Mouse (Mus musculus): ENCODE measurements around the gene Sesn3. TPM values are rescaled to one million over a fixed set of nuclear protein-coding genes. Genes with fewer than 3 reads are reported as not detected.
"Not testable (repeated sequence)": the region's sequence is repeated elsewhere in the genome, so short reads cannot be mapped to it uniquely, and the experiment has no call there.

Gene Sesn3
- total RNA-seq (2021): 10 to 100 TPM; 14.8 to 18.7 TPM
- long read RNA-seq, experiment 1, partial matches to known transcripts: 0 of 7 reads
- long read RNA-seq, experiment 1, other reads (novel, unspliced or antisense): 7 of 7 reads
- long read RNA-seq, experiment 2, full-length matches to known transcripts: 2 of 6 reads
- long read RNA-seq, experiment 2, partial matches to known transcripts: 1 of 6 reads
- long read RNA-seq, experiment 2, other reads (novel, unspliced or antisense): 3 of 6 reads

DNA sequence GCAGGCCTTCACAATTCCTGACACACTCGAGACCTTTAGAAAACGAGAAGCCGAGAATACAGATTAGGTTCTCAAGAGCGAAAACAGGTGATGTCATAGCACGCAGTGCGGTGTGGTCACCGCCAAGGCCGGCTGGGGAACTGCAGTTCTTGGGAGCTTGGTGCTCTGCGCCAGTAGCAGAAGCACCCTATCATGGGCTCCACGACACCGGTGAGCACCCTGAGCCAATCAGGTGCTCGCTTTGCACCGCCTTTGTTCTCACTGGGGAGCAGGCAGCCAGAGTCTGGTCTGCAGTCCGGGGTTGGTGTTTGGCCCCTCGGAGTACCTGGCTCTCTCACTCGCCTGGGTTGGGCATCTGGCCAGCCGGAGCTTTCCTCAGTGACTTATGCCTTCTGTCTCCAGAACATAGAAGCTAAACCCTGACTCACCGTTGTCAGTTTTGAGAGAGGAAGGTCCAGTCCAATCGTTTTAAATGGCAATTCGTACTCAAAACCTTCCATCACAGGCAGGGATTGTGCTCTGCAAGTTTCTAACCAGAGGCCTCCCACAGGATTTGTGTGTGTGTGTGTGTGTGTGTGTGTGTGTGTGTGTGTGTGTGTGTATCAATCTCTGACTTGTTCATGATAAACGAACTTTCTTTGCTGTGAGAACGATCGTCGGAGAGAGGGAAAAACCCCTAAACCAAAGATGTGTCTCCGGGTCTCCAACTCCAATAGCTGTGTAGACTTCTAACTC, at the start of gene Sesn3:
Gene Sesn3, plus strand, starts transcription at position 82 of the 735 bp plus-strand sequence.
- DNase-seq (ENCODE audit: low spot score): peak; percentile 49

DNA sequence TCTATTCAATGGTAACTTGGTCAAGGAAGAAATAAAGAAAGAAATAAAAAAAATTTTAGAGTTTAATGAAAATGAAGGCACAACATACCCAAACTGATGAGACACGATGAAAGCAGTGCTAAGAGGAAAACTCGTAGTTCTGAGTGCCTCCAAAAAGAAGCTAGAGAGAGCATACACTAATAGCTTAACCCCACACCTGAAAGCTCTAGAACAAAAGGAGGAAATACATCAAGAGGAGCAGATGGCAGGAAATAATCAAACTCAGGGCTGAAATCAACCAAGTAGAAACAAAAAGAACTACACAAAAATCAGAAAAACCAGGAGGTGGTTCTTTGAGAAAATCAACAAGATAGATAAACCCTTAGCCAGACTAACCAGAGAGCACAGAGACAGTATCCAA, 47.8 kb upstream of the Sesn3 start:
- DNase-seq (ENCODE audit: low spot score): not testable (repeated sequence)

DNA sequence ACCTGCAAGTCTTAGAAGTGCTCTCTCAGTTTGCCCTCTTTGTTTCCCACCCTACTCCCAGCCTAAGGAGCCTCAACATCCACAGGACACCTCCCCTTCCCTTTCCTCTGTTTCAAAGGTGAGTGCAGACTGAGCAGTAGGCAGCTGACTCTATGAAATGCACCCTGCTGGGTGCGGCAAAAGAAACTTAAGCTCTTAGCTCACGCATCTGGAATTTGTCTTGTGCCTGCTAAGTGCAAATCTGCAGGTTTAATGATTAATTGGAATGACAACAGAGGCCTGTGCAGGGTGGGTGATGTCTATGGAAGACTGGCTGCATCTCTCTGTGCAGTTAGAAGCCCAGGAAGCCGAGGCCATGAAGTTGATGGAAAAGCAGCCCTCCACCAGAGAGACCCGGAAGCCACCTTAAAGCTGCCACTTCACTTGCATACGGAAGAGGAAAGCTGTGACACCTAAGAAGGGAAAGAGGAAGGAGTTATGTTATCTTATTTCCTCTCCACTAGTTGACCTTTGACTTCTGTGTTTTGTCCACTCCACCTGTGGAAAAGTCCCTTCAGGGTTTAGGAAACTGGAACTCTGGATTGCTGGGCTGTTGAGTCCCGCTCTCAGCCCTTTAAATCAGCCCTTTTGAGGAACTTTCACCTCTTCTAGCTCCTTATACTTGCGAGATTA, 41.0 kb upstream of the Sesn3 start:
- DNase-seq (ENCODE audit: low spot score): no peak

DNA sequence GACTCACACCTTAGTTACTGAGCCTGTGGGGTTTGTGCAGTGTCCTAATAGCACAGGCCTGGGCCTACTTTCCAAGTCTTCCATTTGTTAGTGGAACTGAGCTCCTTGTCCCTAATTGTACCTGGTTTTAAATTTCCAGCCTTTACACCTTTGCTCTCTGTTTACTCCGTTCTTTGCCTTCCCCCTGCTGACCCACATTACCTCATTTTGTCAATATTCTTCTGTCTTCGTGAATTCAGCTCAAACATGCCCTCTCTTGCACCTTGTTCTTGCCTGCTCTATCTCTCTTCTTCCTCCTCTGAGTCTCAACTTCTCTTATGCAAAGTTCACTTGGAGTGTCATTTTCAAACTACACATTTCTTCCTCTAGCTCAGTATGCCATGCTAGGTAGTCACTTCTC, 39.6 kb upstream of the Sesn3 start:
- no peak for DNase-seq (ENCODE audit: low spot score)

DNA sequence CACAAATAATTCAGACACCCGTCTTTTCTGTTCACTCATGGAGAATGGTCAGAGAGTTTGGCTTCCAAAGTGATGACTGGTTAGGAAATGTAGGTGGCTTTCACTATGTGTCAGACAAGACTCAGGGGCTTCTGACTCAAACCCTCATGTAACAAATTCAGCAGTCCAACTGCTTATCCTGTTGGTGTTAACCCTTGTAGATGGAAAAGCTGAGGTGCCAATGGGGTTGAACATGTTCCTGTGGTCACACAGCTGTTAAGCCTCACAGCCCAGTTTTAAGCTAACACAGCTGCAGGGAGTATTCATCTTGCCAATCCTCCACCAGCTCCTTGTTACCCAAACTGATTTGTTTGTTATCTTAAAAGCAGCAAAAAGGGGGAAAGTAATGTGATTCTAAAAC, 33.9 kb upstream of the Sesn3 start:
- DNase-seq (ENCODE audit: low spot score): not testable (repeated sequence)

DNA sequence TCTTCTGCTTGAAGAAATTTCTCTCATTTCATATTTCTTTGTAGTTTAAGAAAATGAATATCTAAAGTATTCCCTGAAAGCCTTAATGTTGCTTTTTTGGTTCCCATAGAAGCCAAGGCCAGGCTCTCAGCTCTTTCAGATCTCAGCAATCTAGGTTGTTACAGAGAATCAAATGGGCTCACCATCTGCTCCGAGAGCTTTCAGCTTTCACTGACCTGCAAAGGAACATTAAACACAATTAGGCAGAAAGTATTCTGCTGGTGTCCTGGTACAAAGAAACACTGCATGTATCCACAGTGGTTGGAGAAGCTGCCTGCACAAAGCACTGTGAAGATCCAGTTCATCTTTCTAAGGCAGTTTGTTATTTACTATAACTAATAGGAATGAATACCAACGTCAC, 32.6 kb upstream of the Sesn3 start:
- DNase-seq (ENCODE audit: low spot score): no peak

DNA sequence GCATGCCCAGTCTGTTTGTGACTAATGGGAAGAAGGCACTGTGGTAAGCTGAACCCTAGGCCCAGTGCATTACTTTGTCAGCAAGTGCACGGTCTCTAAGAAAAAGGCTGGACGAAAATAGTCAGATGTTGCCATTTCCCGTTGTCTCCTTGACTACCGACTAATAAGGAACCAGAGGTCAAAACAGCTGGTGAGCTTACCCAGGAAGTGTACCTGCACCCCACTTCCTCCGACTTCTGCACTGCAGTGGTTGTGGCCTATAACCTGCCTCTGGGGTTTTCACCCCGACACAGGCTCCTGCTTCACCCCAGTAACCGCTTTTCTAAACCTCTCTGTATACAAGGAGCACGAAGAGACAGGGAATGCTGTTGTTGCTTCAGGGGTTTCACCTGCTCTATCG, 30.3 kb upstream of the Sesn3 start:
- DNase-seq (ENCODE audit: low spot score): no peak

DNA sequence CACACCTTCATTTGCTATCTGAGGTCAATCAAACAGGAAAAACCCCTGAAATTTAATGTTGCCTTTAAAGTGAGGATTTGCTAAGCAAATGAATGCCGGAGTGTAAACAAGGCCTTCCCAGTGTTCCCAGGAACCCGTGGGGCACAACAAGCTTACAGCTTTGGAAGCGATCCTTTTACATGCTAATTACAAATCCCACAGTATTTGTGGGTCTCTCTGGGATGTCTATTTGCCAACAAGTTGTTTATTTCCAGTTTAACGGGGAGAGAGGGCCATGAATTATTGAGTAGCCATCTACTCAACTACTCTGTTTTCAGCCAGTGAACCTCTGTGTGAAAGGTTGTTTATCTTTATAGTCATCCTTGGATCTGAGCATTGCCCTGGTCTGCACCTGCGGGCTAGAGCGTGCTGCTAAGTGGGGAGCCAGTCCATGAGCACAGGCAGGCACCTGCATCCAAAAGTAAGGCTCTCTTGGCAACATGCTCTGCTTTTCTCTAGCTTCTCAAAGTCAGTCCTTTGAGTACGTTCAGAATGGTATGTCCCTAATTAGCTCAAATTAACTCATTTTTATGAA, 29.8 kb upstream of the Sesn3 start:
- no peak for DNase-seq (ENCODE audit: low spot score)

DNA sequence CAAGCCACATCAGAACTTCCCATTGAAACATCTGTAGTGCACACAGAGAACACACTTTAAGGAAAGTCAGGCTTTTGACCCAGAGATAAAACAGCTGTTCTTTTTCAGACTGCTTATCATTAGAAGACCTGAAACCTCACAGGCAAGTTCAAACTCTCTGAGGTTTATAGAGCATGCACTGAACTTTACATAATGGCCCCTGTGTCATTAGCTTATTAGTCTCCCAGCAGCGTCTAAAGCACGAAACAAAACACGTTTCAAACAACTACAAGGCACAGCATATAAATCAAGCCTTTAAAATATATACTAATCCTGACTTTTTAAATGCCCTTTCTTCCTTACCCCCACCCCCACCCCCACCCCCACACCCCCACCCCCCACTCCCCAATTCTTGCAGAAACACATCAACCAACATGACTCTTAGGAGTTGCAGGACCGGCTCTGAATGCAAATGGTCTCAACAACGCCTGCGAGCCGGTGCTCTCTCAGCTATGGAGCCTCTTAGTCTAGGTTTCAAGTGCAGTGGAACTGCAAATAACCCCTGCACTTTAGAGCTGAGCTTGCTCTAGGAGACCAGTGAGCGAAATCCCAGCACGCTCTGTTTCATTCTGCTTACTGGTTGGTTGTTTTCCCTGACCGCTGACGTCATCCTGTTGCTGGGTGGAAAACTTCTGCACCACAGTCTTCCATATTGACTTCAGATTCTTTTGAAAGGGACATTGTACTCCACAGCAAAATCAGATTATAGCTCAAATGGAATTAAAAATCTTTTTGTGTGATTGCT, 28.7 kb upstream of the Sesn3 start:
- DNase-seq (ENCODE audit: low spot score): no peak

DNA sequence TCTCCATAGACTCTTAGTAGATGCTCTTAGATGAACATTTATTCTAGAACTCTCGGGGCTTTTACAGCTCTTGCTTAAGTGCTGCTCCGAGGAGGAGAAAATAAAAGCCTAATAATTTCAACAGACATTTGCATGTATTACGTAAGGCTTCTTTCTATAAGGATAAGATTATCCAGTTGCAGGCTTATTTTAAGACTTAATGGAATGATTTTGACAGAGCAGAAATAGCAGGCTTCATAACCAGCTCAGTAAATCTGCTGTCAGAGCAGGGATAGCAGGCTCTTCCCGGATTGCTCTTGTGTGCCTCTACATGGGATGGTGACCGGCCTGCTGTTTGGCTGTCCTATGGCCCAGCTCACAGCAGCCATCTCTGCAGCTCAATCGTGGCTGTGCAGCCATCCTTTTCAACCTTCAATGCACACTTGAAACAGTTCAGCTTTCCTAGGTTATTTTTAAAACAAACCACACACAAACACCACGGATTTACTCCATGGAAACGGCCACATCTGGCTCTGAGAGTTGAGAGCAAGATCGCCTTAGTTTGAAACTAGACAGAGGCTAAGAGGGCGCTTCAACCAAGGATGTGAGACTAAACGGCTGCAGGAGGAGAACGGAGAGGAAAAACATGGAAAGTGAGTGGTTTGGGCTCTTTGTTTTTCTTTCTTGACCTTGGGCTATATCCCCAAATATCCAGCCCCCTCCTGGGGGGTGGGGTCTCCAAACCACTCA, 27.2 kb upstream of the Sesn3 start:
- no peak for DNase-seq (ENCODE audit: low spot score)

DNA sequence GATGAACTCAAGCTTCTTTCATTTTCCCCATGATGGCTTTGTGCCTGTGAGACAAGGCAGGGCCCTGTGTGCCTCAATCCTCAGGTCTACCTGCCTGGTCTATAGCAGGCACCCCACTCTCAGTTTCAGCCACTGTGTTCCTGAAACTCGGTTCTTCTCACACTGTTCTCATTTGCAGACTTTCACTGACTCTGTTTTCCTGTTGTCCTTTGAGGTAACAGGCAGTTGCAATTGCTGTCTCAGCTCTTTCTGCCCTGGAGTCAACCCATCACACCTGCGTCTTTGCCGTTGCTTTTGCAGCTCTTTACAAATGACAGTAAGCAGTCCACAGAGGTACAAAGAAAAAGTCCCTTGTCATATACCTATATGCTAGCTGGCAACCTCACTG, 26.7 kb upstream of the Sesn3 start:
- DNase-seq (ENCODE audit: low spot score): no peak

DNA sequence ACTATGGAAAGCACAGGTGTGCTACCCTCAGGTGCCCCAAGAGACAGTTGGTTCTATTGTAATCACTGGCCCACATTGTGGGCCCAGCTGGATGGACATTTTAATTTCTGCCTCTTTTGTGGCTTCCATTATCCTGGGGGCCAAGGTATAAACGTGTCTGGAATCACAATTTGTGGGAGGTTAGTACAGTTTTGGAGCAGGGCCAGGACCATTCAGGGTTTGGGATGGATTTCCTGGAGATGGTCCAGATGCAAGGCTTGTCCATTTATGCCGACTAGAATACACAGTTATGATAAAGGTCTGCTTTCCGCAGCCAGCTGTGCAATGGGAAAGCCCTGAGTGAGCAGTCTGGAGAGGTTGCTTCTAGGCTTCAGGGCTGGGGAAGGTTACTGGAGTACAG, 13.7 kb upstream of the Sesn3 start:
- DNase-seq (ENCODE audit: low spot score): no peak

DNA sequence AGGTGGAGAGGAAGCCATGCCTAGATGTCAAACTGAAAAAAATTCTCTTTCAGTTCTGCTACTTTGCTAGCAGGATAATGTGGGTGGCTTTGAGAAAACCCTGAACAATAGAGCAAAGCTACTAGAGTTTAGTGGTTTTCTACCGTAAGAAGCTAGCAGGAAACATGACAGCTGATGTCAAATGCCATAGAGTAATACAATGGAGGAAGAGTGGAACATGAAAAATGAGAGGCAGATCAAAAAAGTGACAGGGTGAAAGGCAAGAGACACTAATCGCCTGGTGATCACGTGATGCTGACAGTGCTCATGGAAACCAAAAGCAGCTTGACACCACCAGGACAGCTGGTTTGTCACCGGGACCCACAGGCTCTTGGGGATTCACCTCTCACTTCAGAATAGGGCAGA, 12.3 kb upstream of the Sesn3 start:
- no peak for DNase-seq (ENCODE audit: low spot score)

DNA sequence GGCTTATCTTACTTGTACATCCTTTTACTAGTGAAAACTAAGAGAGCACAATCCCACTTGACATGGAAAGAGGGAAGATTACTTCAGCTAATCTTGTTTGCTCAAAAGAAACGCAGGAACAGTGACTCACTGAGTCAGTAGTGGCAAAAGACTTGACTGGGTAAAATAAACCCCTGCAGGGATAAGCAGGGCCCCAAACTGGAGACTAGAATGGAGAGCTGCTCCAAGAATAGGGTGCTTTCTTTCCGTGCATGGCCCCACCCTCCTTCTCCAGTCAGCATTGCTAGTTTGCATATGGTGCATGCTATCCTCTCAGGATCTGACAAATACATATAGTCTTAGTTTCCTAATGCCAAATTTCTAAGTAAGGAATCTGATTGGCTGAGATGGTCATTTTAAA, 8.4 kb upstream of the Sesn3 start:
- no peak for DNase-seq (ENCODE audit: low spot score)

DNA sequence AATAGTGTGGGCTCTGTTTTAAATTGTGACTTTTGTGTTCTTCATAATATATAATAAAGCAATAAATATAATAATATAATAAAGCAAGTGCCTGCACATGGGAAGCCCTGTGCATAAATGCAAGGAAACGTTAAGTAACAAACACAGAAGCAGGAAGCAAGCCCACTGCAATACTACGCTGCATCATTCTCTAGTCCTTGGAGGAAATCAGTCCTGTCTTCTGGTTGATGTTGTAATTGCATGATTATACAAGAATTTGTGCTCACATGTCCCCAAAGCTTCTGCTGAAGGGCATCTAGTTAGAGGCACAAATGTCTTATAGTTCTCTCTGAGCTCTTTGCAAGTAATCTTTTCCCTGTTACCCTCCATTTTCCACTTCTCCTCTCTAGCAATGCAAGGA, 6.3 kb upstream of the Sesn3 start:
- DNase-seq (ENCODE audit: low spot score): no peak

DNA sequence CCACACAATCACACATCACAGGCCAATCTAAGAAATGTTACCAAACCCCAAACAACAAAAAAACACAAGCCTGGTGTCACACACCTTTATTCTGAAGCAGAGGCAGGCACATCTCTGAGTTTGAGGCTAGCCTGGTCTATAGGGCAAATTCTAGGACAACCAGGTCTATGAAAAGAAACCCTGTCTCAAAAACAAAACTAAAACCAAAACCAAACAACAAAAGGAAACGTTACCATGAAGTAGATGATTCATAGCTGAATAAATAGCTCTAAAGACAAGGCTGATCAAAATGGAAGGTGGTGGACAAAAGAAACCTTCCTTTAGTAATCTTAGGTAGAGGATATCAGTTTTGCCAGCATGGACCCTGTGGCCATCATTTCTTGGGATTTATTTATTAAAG, 1.9 kb upstream of the Sesn3 start:
- no peak for DNase-seq (ENCODE audit: low spot score)

DNA sequence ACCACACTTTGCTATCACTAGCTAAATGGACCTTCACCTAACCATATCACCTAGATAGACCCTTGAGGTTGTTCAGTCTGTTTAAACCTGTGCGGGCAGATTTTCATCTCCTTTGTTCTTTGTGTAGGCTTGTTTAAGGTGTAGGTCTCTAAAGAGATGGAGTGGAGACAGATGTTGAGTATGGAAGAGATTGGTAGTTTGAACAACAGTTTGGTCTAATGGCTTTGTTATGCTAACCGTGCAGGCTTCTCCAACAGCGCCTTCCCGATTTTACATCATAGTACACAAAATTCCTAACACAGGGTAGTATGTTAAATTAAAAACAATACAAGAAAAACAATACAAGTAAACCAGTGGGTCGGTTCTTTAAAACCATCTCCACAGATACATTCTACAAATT, 281 bp upstream of the Sesn3 start:
- no peak for DNase-seq (ENCODE audit: low spot score)

DNA sequence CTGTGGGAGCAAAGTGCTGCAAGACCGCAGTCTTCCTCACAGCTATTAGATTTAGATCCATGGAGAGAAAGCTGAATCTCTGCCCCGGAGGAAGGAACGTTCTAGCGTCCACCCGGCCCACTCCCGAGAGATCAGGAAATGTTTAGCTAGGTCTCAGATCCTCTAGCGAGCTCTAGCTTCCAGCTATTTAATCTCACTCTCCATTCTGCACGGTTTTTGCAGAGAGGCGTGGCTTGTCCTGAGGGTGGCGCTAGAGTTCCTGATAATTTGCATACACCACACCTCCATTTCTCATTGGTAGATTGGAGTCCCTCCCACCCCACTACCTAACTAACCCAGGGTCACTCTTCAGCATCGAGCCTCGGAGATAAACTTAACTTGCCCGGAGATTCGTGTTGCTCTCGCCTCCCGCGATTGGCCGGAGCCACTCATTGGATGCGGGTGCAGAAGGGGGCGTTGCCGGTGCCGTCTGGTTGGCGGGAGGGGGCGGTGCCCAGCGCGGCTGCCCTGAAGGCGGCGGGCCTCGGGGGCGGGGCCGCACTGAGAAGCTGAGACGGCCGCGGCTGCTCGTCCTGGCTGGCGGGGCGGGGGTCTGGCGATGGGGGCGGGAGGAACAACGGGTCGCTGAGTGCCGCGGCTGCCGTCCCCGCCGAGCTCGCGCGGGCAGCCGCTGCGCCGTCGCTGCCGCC, 1.1 kb downstream of the Sesn3 start:
- DNase-seq (ENCODE audit: low spot score): peak; percentile 98

DNA sequence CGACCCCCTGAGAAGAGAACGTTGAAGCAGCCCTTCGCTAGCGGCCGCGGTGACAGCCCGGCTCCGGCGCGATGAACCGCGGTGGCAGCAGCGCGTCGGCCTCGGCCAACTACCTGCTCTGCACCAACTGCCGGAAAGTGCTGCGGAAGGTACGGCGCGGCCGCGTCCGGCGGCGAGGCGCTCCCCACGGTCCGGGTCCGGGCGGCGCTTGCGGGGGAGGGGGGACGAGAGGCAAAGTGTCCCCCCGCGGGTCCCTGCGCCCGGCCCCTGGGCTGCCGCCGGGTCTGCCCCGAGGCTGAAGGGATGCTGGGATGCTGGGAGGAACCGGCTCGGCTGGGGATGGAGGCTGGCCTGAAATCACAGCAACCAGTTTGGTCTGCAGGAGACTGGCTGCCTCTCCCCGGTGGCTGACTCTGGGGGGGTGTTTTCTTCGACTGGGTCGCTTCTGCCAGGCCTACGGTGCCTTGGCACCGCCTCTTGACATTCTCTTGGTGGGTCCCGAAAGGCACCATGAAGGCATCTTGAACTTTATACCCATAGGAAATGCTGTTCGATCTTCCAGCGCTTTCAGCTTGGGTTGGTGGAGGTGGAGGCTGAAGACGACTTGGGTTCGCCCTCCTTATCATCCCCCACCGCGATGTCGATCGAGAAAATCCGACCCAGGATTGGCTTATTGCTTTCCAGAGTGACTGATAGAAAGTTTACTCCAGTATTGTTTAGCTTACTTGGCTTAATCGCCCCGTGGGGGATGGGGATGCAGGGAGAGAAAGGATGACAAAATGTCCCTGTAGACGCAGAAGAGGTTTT, 1.8 kb downstream of the Sesn3 start:
- DNase-seq (ENCODE audit: low spot score): peak; percentile 14

Measured in gastrocnemius, adult 18-20 months (tissue).